Mouse (Mus musculus): Measurements from ENCODE around the gene Map4k2.

Gene Map4k2

GRCm38 (mm10) chr19:6380411-6381166 lies 39.7 kb downstream of the Map4k2 start:
- DNase-seq (ENCODE audit: low spot score), result no peak

- DNase-seq (ENCODE audit: low spot score), result no peak
These were observed 40.3 kb downstream of the Map4k2 start for GRCm38 (mm10) chr19:6381238-6381637.

- DNase-seq (ENCODE audit: low spot score), result no peak
These were observed 41.5 kb downstream of the Map4k2 start for GRCm38 (mm10) chr19:6382323-6382924.

- no peak for DNase-seq (ENCODE audit: low spot score)
These were observed 42.5 kb downstream of the Map4k2 start for GRCm38 (mm10) chr19:6383470-6383869.

- DNase-seq (ENCODE audit: low spot score), result no peak
These were observed 43.2 kb downstream of the Map4k2 start, which contains the start of gene Pygm for GRCm38 (mm10) chr19:6384128-6384527. Gene Pygm (plus strand): TSS chr19:6384399.

GRCm38 (mm10) chr19:6384954-6385353 lies 44.0 kb downstream of the Map4k2 start:
- DNase-seq (ENCODE audit: low spot score), result no peak

- DNase-seq (ENCODE audit: low spot score), result no peak
These were observed 44.5 kb downstream of the Map4k2 start for GRCm38 (mm10) chr19:6385419-6385818.

GRCm38 (mm10) chr19:6385821-6386220 lies 44.9 kb downstream of the Map4k2 start:
- no peak for DNase-seq (ENCODE audit: low spot score)

- no peak for DNase-seq (ENCODE audit: low spot score)
These were observed 45.3 kb downstream of the Map4k2 start for GRCm38 (mm10) chr19:6386234-6386633.

GRCm38 (mm10) chr19:6388006-6388405 lies 47.1 kb downstream of the Map4k2 start:
- no peak for DNase-seq (ENCODE audit: low spot score)

GRCm38 (mm10) chr19:6389803-6390202 lies 48.9 kb downstream of the Map4k2 start:
- peak; percentile 65 for DNase-seq (ENCODE audit: low spot score)

GRCm38 (mm10) chr19:6390251-6390650 lies 49.3 kb downstream of the Map4k2 start:
- DNase-seq (ENCODE audit: low spot score), result no peak

- peak; percentile 38 for DNase-seq (ENCODE audit: low spot score)
These were observed 51.9 kb downstream of the Map4k2 start for GRCm38 (mm10) chr19:6392743-6393393.

GRCm38 (mm10) chr19:6393637-6394036 lies 52.7 kb downstream of the Map4k2 start:
- DNase-seq (ENCODE audit: low spot score), result no peak

GRCm38 (mm10) chr19:6396237-6396636 lies 55.3 kb downstream of the Map4k2 start:
- no peak for DNase-seq (ENCODE audit: low spot score)

GRCm38 (mm10) chr19:6397582-6398249 lies 56.8 kb downstream of the Map4k2 start:
- DNase-seq (ENCODE audit: low spot score), result no peak

- peak; percentile 72 for DNase-seq (ENCODE audit: low spot score)
These were observed 57.7 kb downstream of the Map4k2 start for GRCm38 (mm10) chr19:6398447-6399284.

- DNase-seq (ENCODE audit: low spot score), result peak; percentile 89
These were observed 58.6 kb downstream of the Map4k2 start, which contains the start of gene Rasgrp2 for GRCm38 (mm10) chr19:6399285-6400095. Gene Rasgrp2 (plus strand): TSS chr19:6399340.

GRCm38 (mm10) chr19:6400096-6401086 lies 59.5 kb downstream of the Map4k2 start:
- peak; percentile 89 for DNase-seq (ENCODE audit: low spot score)
